ENCODE assay signal across 8 mouse cellular contexts in genomic region chr5:33658664-33659050, GRCm38 (mm10). TPM values are rescaled to one million over a fixed set of nuclear protein-coding genes. Genes with fewer than 3 reads are reported as not detected.
DNase-seq lines count a peak whose midpoint lies in the region; ATAC-seq lines count a peak whose summit lies in the region.

No protein-coding gene starts in this region.

- peak overlapping the region; percentile 52 to 95 for H3K27ac ChIP-seq in heart, embryonic 14.5 days (replicated peaks in 1 of 2; ENCODE audit: control insufficient read depth in 1 of 2, insufficient read depth in 1 of 2, low read depth in 2 of 2, low read length in 2 of 2)
- H3K27ac ChIP-seq in hindbrain, embryonic 11.5 days (ENCODE audit: low read depth, low read length) = peak overlapping the region; percentile 90; the same call in 1 of the 2 replicates
- H3K27ac ChIP-seq in midbrain, embryonic 11.5 days (ENCODE audit: low read depth, low read length) = peak overlapping the region; percentile 20; the same call in 1 of the 2 replicates

- peaks cover 56% of the 10 kb centered on the region for H3K36me3 ChIP-seq in heart, embryonic 14.5 days (ENCODE audit: control insufficient read depth, insufficient read depth, low read length)
- peaks cover 7% of the 10 kb centered on the region for H3K36me3 ChIP-seq in hindbrain, embryonic 11.5 days (ENCODE audit: control insufficient read depth, insufficient read depth, low read length)
- peaks cover 2% of the 10 kb centered on the region for H3K36me3 ChIP-seq in midbrain, embryonic 11.5 days (ENCODE audit: control insufficient read depth, insufficient read depth, low read length)

- H3K4me3 ChIP-seq in heart, embryonic 14.5 days (ENCODE audit: control insufficient read depth in 1 of 2, insufficient read depth in 1 of 2, low read depth in 1 of 2, low read length in 2 of 2) = peak overlapping the region; percentile 77 to 91
- H3K4me3 ChIP-seq in hindbrain, embryonic 11.5 days (ENCODE audit: low read depth, low read length) = peak overlapping the region; percentile 76
- peak overlapping the region; percentile 79 for H3K4me3 ChIP-seq in midbrain, embryonic 11.5 days (ENCODE audit: low read depth, low read length)

- intact Hi-C loops in heart, postnatal 36 days (cut with DNase I) = loop anchor here (2.0 to 10.0 kb wide), 4 partner anchors 28 to 526 kb away; partner anchors contain the start of genes Letm1, Mxd4 and Nelfa

- H3K4me1 ChIP-seq in heart, embryonic 14.5 days (ENCODE audit: control insufficient read depth in 2 of 2, insufficient read depth in 2 of 2, low read length in 2 of 2) = peaks cover 7 to 28% of the 10 kb centered on the region in 2 experiments
- peaks cover 7% of the 10 kb centered on the region; the same call in 1 of the 2 replicates for H3K4me1 ChIP-seq in hindbrain, embryonic 11.5 days (replicated peaks; ENCODE audit: control insufficient read depth, insufficient read depth, low read length)
- peaks cover 24% of the 10 kb centered on the region for H3K4me1 ChIP-seq in midbrain, embryonic 11.5 days (ENCODE audit: control insufficient read depth, insufficient read depth, low read length)

- no peak for DNase-seq in heart, postnatal 36 days
- peak; percentile 41 for DNase-seq in MN1 (ENCODE audit: low spot score)
- DNase-seq in hindbrain, embryonic 11.5 days (ENCODE audit: low spot score) = peak; percentile 24
- DNase-seq in midbrain, embryonic 11.5 days (ENCODE audit: low spot score, missing footprints) = no peak
- DNase-seq in gastrocnemius, postnatal 25 days = no peak
- no peak for DNase-seq in frontal cortex, postnatal 14 days (ENCODE audit: low spot score in 2 of 2)
- no peak for DNase-seq in urinary bladder, adult 2 months (ENCODE audit: low spot score)

- no peaks in the 10 kb centered on the region for H3K9me3 ChIP-seq in heart, embryonic 14.5 days (ENCODE audit: control insufficient read depth, low read length)
- no peaks in the 10 kb centered on the region for H3K9me3 ChIP-seq in hindbrain, embryonic 11.5 days (ENCODE audit: control insufficient read depth, low read length)
- no peaks in the 10 kb centered on the region for H3K9me3 ChIP-seq in midbrain, embryonic 11.5 days (ENCODE audit: control insufficient read depth, low read length)

- WGBS in heart, embryonic 14.5 days = under 1% methylated on average over 26 of the region's 26 CpGs
- under 1% methylated on average over 26 of the region's 26 CpGs for WGBS in hindbrain, embryonic 11.5 days
- WGBS in midbrain, embryonic 11.5 days = under 1% methylated on average over 26 of the region's 26 CpGs

- peak overlapping the region; percentile 92 for H3K4me2 ChIP-seq in heart, embryonic 14.5 days (ENCODE audit: low read length)
- H3K4me2 ChIP-seq in hindbrain, embryonic 11.5 days (replicated peaks; ENCODE audit: low read depth, low read length) = peak overlapping the region; percentile 52
- peak overlapping the region; percentile 83 for H3K4me2 ChIP-seq in midbrain, embryonic 11.5 days

- H3K9ac ChIP-seq in heart, embryonic 14.5 days (ENCODE audit: low read length) = peak overlapping the region; percentile 81
- H3K9ac ChIP-seq in hindbrain, embryonic 11.5 days (ENCODE audit: low read depth, low read length) = peak overlapping the region; percentile 44
- peak overlapping the region; percentile 78 for H3K9ac ChIP-seq in midbrain, embryonic 11.5 days (ENCODE audit: low read length)

- no peaks in the 10 kb centered on the region for H3K27me3 ChIP-seq in heart, embryonic 14.5 days (ENCODE audit: control insufficient read depth, insufficient read depth, low read length)
- H3K27me3 ChIP-seq in hindbrain, embryonic 11.5 days (ENCODE audit: control insufficient read depth, insufficient read depth, low read length) = no peaks in the 10 kb centered on the region
- no peaks in the 10 kb centered on the region for H3K27me3 ChIP-seq in midbrain, embryonic 11.5 days (ENCODE audit: control insufficient read depth, insufficient read depth, low read length)

- ATAC-seq in heart, embryonic 14.5 days (ENCODE audit: insufficient number of reproducible peaks, insufficient read depth, low FRiP score, low read depth) = no peak
- peak; percentile 8; the same call in 1 of the 2 replicates for ATAC-seq in hindbrain, embryonic 11.5 days (ENCODE audit: low FRiP score)
- no peak; the same call in 1 of the 2 replicates for ATAC-seq in midbrain, embryonic 11.5 days (ENCODE audit: low FRiP score)

RNA-seq across cellular contexts. Expression of gene Tmem129, which starts 0.4 kb away (rescaled TPM):
- polyA plus RNA-seq in heart, embryonic 14.5 days (2014; fragmentation: Nextera tagmentation; extraction: Ambion mirVana) = 35.4 and 38.3 TPM in 2 replicates
- total RNA-seq in heart, postnatal 36 days (2021) = 10 to 100 TPM; 20.8 to 21.0 TPM
- 37.2 and 39.0 TPM in 2 replicates for polyA plus RNA-seq in hindbrain, embryonic 11.5 days (2014; fragmentation: Nextera tagmentation; extraction: Ambion mirVana)
- polyA plus RNA-seq in midbrain, embryonic 11.5 days (2014; fragmentation: Nextera tagmentation; extraction: Ambion mirVana) = 36.0 and 37.4 TPM in 2 replicates
- total RNA-seq in gastrocnemius, postnatal 25 days (2021) = 1 to 10 TPM; 8.0 to 8.2 TPM
- polyA plus RNA-seq in urinary bladder, adult 2 months (2012; rRNA removed) = 30.9 and 39.0 TPM in 2 replicates

RNA-seq across cellular contexts. Expression of gene Tacc3, which starts 0.7 kb away (rescaled TPM):
- polyA plus RNA-seq in heart, embryonic 14.5 days (2014; fragmentation: Nextera tagmentation; extraction: Ambion mirVana) = 105 and 117 TPM in 2 replicates
- 1 to 10 TPM; 2.0 to 2.2 TPM for total RNA-seq in heart, postnatal 36 days (2021)
- 232 and 255 TPM in 2 replicates for polyA plus RNA-seq in hindbrain, embryonic 11.5 days (2014; fragmentation: Nextera tagmentation; extraction: Ambion mirVana)
- 277 and 307 TPM in 2 replicates for polyA plus RNA-seq in midbrain, embryonic 11.5 days (2014; fragmentation: Nextera tagmentation; extraction: Ambion mirVana)
- 1 to 10 TPM; 1.7 to 2.5 TPM for total RNA-seq in gastrocnemius, postnatal 25 days (2021)
- polyA plus RNA-seq in urinary bladder, adult 2 months (2012; rRNA removed) = 6.6 and 6.9 TPM in 2 replicates

RNA-seq across cellular contexts. Expression of gene Slbp, which starts 6.3 kb away (rescaled TPM):
- 97.7 and 102 TPM in 2 replicates for polyA plus RNA-seq in heart, embryonic 14.5 days (2014; fragmentation: Nextera tagmentation; extraction: Ambion mirVana)
- 10 to 100 TPM; 13.1 to 13.7 TPM for total RNA-seq in heart, postnatal 36 days (2021)
- 257 and 262 TPM in 2 replicates for polyA plus RNA-seq in hindbrain, embryonic 11.5 days (2014; fragmentation: Nextera tagmentation; extraction: Ambion mirVana)
- polyA plus RNA-seq in midbrain, embryonic 11.5 days (2014; fragmentation: Nextera tagmentation; extraction: Ambion mirVana) = 304 and 334 TPM in 2 replicates
- total RNA-seq in gastrocnemius, postnatal 25 days (2021) = 1 to 10 TPM; 7.3 to 8.2 TPM
- polyA plus RNA-seq in urinary bladder, adult 2 months (2012; rRNA removed) = 24.1 and 28.1 TPM in 2 replicates

RNA-seq across cellular contexts. Expression of gene Gm9903, which starts 28.9 kb away (rescaled TPM):
- polyA plus RNA-seq in heart, embryonic 14.5 days (2014; fragmentation: Nextera tagmentation; extraction: Ambion mirVana) = 1.3 TPM in 2 replicates
- total RNA-seq in heart, postnatal 36 days (2021) = under 1 TPM; 0.39 to 0.84 TPM
- 0.66 and 0.94 TPM in 2 replicates for polyA plus RNA-seq in hindbrain, embryonic 11.5 days (2014; fragmentation: Nextera tagmentation; extraction: Ambion mirVana)
- 0.44 and 0.62 TPM in 2 replicates for polyA plus RNA-seq in midbrain, embryonic 11.5 days (2014; fragmentation: Nextera tagmentation; extraction: Ambion mirVana)
- total RNA-seq in gastrocnemius, postnatal 25 days (2021) = under 1 TPM; 0.51 to 0.88 TPM
- 1.0 and 1.1 TPM in 2 replicates for polyA plus RNA-seq in urinary bladder, adult 2 months (2012; rRNA removed)

RNA-seq across cellular contexts. Expression of gene Fam53a, which starts 29.2 kb away (rescaled TPM):
- 49.0 and 58.3 TPM in 2 replicates for polyA plus RNA-seq in heart, embryonic 14.5 days (2014; fragmentation: Nextera tagmentation; extraction: Ambion mirVana)
- 10 to 100 TPM; 25.9 to 28.7 TPM for total RNA-seq in heart, postnatal 36 days (2021)
- polyA plus RNA-seq in hindbrain, embryonic 11.5 days (2014; fragmentation: Nextera tagmentation; extraction: Ambion mirVana) = 50.3 and 52.3 TPM in 2 replicates
- 57.5 and 64.4 TPM in 2 replicates for polyA plus RNA-seq in midbrain, embryonic 11.5 days (2014; fragmentation: Nextera tagmentation; extraction: Ambion mirVana)
- 10 to 100 TPM; 50.2 to 59.6 TPM for total RNA-seq in gastrocnemius, postnatal 25 days (2021)
- 20.9 and 24.2 TPM in 2 replicates for polyA plus RNA-seq in urinary bladder, adult 2 months (2012; rRNA removed)

Comparison
In these comparisons a context has a peak if more than half of its experiments do, and no peak if none do; other contexts are left out.
1. H3K27ac ChIP-seq: peak in every context shown above with its lines; median percentile 90 in hindbrain, embryonic 11.5 days; 74 in heart, embryonic 14.5 days; 20 in midbrain, embryonic 11.5 days.
2. DNase-seq: peak in MN1 (single experiment) and hindbrain, embryonic 11.5 days (single experiment); none in heart, postnatal 36 days (0 of 2), midbrain, embryonic 11.5 days (single experiment), gastrocnemius, postnatal 25 days (single experiment), frontal cortex, postnatal 14 days (0 of 2) and urinary bladder, adult 2 months (single experiment).
3. RNA of gene Tacc3, which starts 0.7 kb away (polyA plus RNA-seq): 277 to 307 TPM in midbrain, embryonic 11.5 days, 232 to 255 TPM in hindbrain, embryonic 11.5 days and 105 to 117 TPM in heart, embryonic 14.5 days; 6.6 to 6.9 TPM in urinary bladder, adult 2 months; every median in the first group is over 10 times any median in the second.
4. Peak in every context shown above with its lines, with median percentiles within 50 percentile points of each other: H3K4me2 ChIP-seq, H3K4me3 ChIP-seq and H3K9ac ChIP-seq.